Mouse (Mus musculus) MEL (cell line): ENCODE results near the gene Clint1. TPM values are rescaled to one million over a fixed set of nuclear protein-coding genes. Genes with fewer than 3 reads are reported as not detected.

Source experiments
- DNase-seq: peaks from one replicate; pipeline ENCODE4 v3.0.0; 2011; ENCODE audit warnings: low read depth, low spot score
- H3K27ac ChIP-seq: 2 replicates; pipeline ENCODE4 v1.5.1; 2012; ENCODE audit warnings: low read depth, mild to moderate bottlenecking, control low read depth, low read length, moderate library complexity; ENCODE audit not compliant: control insufficient read depth
- H3K27me3 ChIP-seq, 2 experiments: fragments of 150-350 bp in 1 of 2; sonication (generic) in 1 of 2; 2 replicates each; pipeline ENCODE4 v1.6.1; 2012; ENCODE audit warnings: low read length in 2 of 2, mild to moderate bottlenecking in 2 of 2, improper control_type of control experiment in 1 of 2, moderate library complexity in 1 of 2; ENCODE audit not compliant: insufficient read depth in 2 of 2, control insufficient read depth in 1 of 2
- H3K36me3 ChIP-seq, 2 experiments: 2 replicates each; pipeline ENCODE4 v1.6.1; 2012 to 2014; ENCODE audit warnings: low read length in 2 of 2, improper control_type of control experiment in 1 of 2, inconsistent platforms in 1 of 2, mild to moderate bottlenecking in 1 of 2; ENCODE audit not compliant: insufficient read depth in 2 of 2, control insufficient read depth in 1 of 2
- H3K4me1 ChIP-seq, 2 experiments: fragments of 150-350 bp in 1 of 2; sonication (generic) in 1 of 2; 2 replicates each; pipeline ENCODE4 v1.6.1; 2012; ENCODE audit warnings: low read length in 2 of 2, improper control_type of control experiment in 1 of 2, mild to moderate bottlenecking in 1 of 2; ENCODE audit not compliant: insufficient read depth in 2 of 2, control insufficient read depth in 1 of 2
- H3K4me3 ChIP-seq, 2 experiments: fragments of 150-350 bp in 1 of 2; sonication (generic) in 1 of 2; 2 replicates each; pipeline ENCODE4 v1.5.1; 2012; ENCODE audit warnings: low read depth in 2 of 2, low read length in 2 of 2, mild to moderate bottlenecking in 2 of 2, moderate library complexity in 2 of 2, control low read depth in 1 of 2, improper control_type of control experiment in 1 of 2; ENCODE audit not compliant: control insufficient read depth in 1 of 2, insufficient read depth in 1 of 2
- H3K79me2 ChIP-seq: 2 replicates; pipeline ENCODE4 v1.6.1; 2012; ENCODE audit warnings: mild to moderate bottlenecking, low read length, moderate library complexity; ENCODE audit not compliant: control insufficient read depth, poor library complexity, insufficient read depth
- H3K9ac ChIP-seq: 2 replicates; pipeline ENCODE4 v1.6.1; 2012; ENCODE audit warnings: low read depth, mild to moderate bottlenecking, control low read depth, low read length, moderate library complexity; ENCODE audit not compliant: control insufficient read depth, poor library complexity, severe bottlenecking
- H3K9me3 ChIP-seq: fragments of 150-350 bp; sonication (generic); replicated peaks from 2 replicates; pipeline ENCODE4 v1.6.1; 2012; ENCODE audit warnings: mild to moderate bottlenecking, low read length, improper control_type of control experiment, moderate library complexity; ENCODE audit not compliant: insufficient read depth
- BHLHE40 ChIP-seq: IDR thresholded peaks from 2 replicates; pipeline ENCODE4 v1.6.1; 2012; ENCODE audit warnings: low read depth, mild to moderate bottlenecking, inconsistent platforms, low read length, improper control_type of control experiment, borderline replicate concordance
- CHD2 ChIP-seq: IDR thresholded peaks from 2 replicates; pipeline ENCODE4 v1.6.1; 2011; ENCODE audit warnings: low read length, improper control_type of control experiment
- E2F4 ChIP-seq: IDR thresholded peaks from 2 replicates; pipeline ENCODE4 v1.6.1; 2011; ENCODE audit warnings: low read depth, low read length, improper control_type of control experiment, borderline replicate concordance
- ELF1 ChIP-seq: IDR thresholded peaks from 2 replicates; pipeline ENCODE4 v1.6.1; 2014; ENCODE audit warnings: low read depth, mild to moderate bottlenecking, inconsistent platforms, low read length, improper control_type of control experiment, moderate library complexity
- GABPA ChIP-seq: IDR thresholded peaks from 2 replicates; pipeline ENCODE4 v1.6.1; 2012; ENCODE audit warnings: low read depth, mild to moderate bottlenecking, inconsistent platforms, low read length, improper control_type of control experiment, moderate library complexity
- HCFC1 ChIP-seq: IDR thresholded peaks from 2 replicates; pipeline ENCODE4 v1.6.1; 2012; ENCODE audit warnings: low read depth, mild to moderate bottlenecking, inconsistent platforms, low read length, improper control_type of control experiment, moderate library complexity
- JUND ChIP-seq: IDR thresholded peaks from 2 replicates; pipeline ENCODE4 v1.6.1; 2011; ENCODE audit warnings: low read depth, mild to moderate bottlenecking, improper control_type of control experiment, low read length
- KAT2A ChIP-seq: conservative IDR thresholded peaks from 2 replicates; pipeline ENCODE4 v1.6.1; 2012; ENCODE audit warnings: low read depth, low read length, improper control_type of control experiment, inconsistent platforms
- MAFK ChIP-seq: IDR thresholded peaks from 2 replicates; pipeline ENCODE4 v1.6.1; 2011; ENCODE audit warnings: low read depth, mild to moderate bottlenecking, low read length, improper control_type of control experiment, borderline replicate concordance
- NRF1 ChIP-seq: IDR thresholded peaks from 2 replicates; pipeline ENCODE4 v1.6.1; 2014; ENCODE audit warnings: low read depth, mild to moderate bottlenecking, inconsistent platforms, low read length, improper control_type of control experiment, moderate library complexity; ENCODE audit not compliant: poor library complexity, insufficient read depth, severe bottlenecking
- POLR2AphosphoS2 ChIP-seq: IDR thresholded peaks from 2 replicates; pipeline ENCODE4 v1.6.1; 2011; ENCODE audit warnings: low read length, improper control_type of control experiment
- SMC3 ChIP-seq: IDR thresholded peaks from 2 replicates; pipeline ENCODE4 v1.6.1; 2011; ENCODE audit warnings: low read depth, low read length, improper control_type of control experiment
- UBTF ChIP-seq: IDR thresholded peaks from 2 replicates; pipeline ENCODE4 v1.6.1; 2012; ENCODE audit warnings: low read depth, mild to moderate bottlenecking, inconsistent platforms, low read length, improper control_type of control experiment, moderate library complexity, borderline replicate concordance; ENCODE audit not compliant: insufficient read depth
- ZC3H11A ChIP-seq: IDR thresholded peaks from 2 replicates; pipeline ENCODE4 v1.6.1; 2012; ENCODE audit warnings: low read depth, mild to moderate bottlenecking, inconsistent platforms, low read length, improper control_type of control experiment
- ZKSCAN1 ChIP-seq: IDR thresholded peaks from 2 replicates; pipeline ENCODE4 v1.6.1; 2012; ENCODE audit warnings: low read depth, mild to moderate bottlenecking, inconsistent platforms, low read length, improper control_type of control experiment, moderate library complexity
- ZMIZ1 ChIP-seq: IDR thresholded peaks from 2 replicates; pipeline ENCODE4 v1.6.1; 2012; ENCODE audit warnings: low read depth, mild to moderate bottlenecking, inconsistent platforms, low read length, improper control_type of control experiment, moderate library complexity
- ZNF384 ChIP-seq: IDR thresholded peaks from 2 replicates; pipeline ENCODE4 v1.6.1; 2012; ENCODE audit warnings: low read depth, mild to moderate bottlenecking, inconsistent platforms, low read length, improper control_type of control experiment
- polyA plus RNA-seq, 2 experiments: library from polyadenylated mRNA; stranded (reverse) in 1 of 2; unstranded in 1 of 2; fragments of >175 nt in 1 of 2; fragments of >200 nt in 1 of 2; gene quantifications; 2 replicates each; pipeline versions ENCODE4 v1.2.1 to v1.2.4; 2012; ENCODE audit warnings: low replicate concordance in 2 of 2, low read depth in 1 of 2; ENCODE audit not compliant: insufficient read length in 2 of 2, insufficient read depth in 1 of 2, missing spikeins in 1 of 2
- total RNA-seq: library from RNA; depleted of rRNA; stranded (reverse); fragments of 300-350 nt; gene quantifications from 2 replicates; pipeline ENCODE4 v1.2.3, GENCODE M21; 2012

The Clint1 gene
- total and polyA plus RNA-seq, 3 experiments, result 58.5 to 184 (median 102) TPM

DNA sequence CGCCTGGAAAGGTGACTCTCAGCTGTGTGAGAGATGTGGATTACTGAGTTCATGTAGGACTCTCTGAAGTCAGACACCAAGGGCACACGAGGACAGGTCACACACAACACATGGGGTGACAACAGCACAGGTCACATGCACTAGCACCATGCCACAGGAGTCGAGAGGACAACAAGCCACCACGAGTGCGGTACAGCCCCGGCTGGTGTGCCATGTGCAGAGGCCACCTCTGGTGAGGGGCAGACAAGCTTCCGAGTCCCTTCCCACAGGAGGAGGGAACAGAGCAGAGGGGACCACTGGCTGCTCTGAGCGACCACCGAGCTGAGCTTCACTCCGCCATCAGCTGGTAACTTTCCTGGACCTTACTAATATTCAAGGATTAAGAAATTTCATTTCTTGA lies 80.9 kb downstream of the Clint1 start:
- no peaks in the 10 kb centered on the region; the same call in 1 of the 2 replicates for H3K79me2 ChIP-seq
- H3K9ac ChIP-seq, result no peak overlapping the region
- no peaks in the 10 kb centered on the region for H3K4me1 ChIP-seq
- H3K36me3 ChIP-seq, result peaks cover 0 to 11% of the 10 kb centered on the region in 2 experiments; a peak in 2 of 4 replicates
- no peaks in the 10 kb centered on the region for H3K27me3 ChIP-seq
- no peak overlapping the region for H3K4me3 ChIP-seq
- no peak for TF ChIP-seq GABPA
- no peak for TF ChIP-seq HCFC1
- TF ChIP-seq POLR2AphosphoS2, result no peak
- no peak for TF ChIP-seq ZKSCAN1
- no peak for TF ChIP-seq ZC3H11A
- no peak for TF ChIP-seq UBTF
- TF ChIP-seq BHLHE40, result no peak
- TF ChIP-seq KAT2A, result no peak
- TF ChIP-seq ELF1, result no peak
- TF ChIP-seq ZMIZ1, result no peak
- no peak for TF ChIP-seq JUND
- TF ChIP-seq E2F4, result no peak
- no peak for TF ChIP-seq ZNF384
- TF ChIP-seq CHD2, result no peak
- no peak for TF ChIP-seq SMC3
- no peak for DNase-seq
- no peak overlapping the region for H3K27ac ChIP-seq
- H3K9me3 ChIP-seq, result no peaks in the 10 kb centered on the region

DNA sequence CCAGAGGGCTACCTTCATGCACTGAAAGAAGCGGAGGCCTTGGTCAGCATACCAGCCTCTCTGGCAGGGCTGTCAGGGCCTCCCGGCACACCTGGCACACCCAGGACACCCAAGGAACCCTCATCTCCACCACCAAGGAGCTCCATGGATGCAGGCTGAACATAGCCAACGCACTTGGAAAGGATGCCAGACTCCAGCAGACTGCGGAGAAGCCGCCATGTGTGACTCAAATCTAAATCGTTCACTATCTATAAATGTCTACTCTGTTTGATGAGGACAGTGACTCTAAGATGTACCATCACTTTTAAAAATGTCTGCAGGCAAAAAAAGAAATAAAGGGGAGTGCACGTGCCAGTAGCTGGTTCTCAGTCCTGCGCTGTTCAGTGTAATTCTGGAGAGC lies 85.6 kb downstream of the Clint1 start:
- no peaks in the 10 kb centered on the region for H3K27me3 ChIP-seq
- no peaks in the 10 kb centered on the region for H3K9me3 ChIP-seq
- H3K9ac ChIP-seq, result no peak overlapping the region
- H3K4me1 ChIP-seq, result peaks cover 11% of the 10 kb centered on the region in 2 experiments
- TF ChIP-seq NRF1 (no peak), ZMIZ1 (no peak), MAFK (no peak), GABPA (no peak)
- H3K36me3 ChIP-seq, result peaks cover 14 to 19% of the 10 kb centered on the region in 2 experiments
- DNase-seq, result no peak
- H3K4me3 ChIP-seq, result no peak overlapping the region
- no peak overlapping the region for H3K27ac ChIP-seq
- peaks cover 13% of the 10 kb centered on the region for H3K79me2 ChIP-seq
